Mouse (Mus musculus): Measurements from ENCODE around the gene Lpin1.
A peak's percentile ranks its signal among the peaks of the same experiment; 100 is the strongest.

Lpin1 gene

DNA sequence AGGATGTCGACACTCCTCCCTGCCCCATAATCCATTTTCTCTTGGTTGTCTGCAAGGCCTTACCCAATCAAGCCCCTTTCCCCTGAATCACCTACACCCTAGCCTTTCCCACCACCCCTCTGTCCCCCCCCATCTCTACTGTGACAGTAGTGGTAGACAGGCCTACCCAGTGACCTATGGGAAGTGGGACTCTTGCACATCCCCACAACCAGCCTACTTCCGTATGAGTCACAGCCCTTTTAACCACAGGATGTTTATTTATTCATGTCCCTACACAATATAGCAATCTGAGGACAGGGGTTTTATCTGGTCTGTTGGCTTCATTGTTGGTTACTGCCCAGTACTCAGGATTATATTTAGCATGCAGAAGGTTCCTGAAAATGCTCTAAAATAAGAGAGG lies 84.6 kb downstream of the Lpin1 start:
- peak in 1 of 2 experiments; percentile 14 for DNase-seq

DNA sequence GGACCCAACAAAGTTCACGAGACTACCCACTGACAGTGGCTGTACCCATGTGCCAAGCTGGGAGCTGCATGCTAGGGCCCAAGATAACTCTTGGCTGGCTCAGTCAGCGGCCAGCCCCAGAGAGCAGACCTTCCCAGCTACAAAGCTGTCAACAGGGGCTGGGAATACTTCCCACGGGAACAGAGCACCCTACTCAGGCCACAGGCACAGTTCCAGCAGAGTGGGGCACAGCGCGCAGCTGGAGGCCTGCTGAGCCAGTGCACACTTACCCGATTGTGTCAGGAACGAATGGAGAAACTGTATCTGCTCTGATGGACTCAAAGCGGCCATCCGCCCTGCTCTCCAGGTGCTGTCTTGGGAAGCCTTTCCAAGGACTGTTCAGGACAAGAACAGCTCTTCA lies 95.6 kb downstream of the Lpin1 start:
- no peak for DNase-seq

DNA sequence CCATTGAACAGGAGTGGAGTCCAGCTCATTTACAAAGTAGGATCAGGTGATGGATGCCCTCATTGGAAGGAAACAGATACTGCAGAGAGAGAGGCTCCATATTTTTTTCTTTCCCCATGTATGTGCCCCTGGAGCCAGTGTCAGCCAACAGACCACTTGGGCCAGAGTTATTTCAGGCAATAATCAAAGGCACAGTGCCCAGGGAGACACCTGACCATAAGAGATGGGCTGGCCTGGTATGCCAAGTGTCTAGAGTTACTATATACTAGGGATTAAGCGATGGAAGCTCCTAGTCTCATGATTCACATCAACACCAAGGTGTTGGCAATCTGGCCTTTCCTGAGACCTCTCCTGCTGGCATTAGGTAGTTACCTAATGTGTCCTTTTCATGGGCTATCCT lies 97.8 kb downstream of the Lpin1 start:
- no peak for DNase-seq

DNA sequence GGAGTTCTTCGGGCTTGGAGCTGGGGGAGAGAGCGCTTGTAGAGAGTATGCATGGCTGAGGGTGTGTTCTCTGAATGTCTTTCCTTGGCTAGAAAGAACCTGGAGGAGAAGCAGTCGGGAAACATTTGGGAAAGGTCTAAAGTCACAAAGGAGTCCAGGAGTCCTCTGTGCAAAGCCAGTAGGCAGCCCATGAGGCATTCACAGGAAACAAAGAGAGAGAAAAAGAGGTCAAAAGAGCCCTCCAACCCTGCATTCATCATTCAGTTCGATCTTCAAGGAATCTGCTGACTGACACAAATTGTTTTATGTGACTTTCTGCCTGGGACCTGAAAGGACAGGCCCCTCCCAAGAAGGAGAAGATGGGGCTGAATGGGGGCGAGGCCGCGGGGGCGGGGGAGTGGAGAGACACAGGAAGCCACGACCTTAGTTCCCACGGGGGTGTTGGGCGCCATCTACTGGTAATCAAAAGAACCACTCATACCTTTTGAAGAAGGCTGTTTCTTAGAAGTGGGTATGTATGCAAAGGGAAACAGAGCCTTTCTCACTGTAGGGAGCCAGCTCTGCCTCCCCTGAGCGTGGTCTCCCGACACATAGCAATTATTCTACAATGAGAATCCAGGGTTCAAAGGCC lies 101.5 kb downstream of the Lpin1 start:
- peak; percentile 42 to 64 for DNase-seq

DNA sequence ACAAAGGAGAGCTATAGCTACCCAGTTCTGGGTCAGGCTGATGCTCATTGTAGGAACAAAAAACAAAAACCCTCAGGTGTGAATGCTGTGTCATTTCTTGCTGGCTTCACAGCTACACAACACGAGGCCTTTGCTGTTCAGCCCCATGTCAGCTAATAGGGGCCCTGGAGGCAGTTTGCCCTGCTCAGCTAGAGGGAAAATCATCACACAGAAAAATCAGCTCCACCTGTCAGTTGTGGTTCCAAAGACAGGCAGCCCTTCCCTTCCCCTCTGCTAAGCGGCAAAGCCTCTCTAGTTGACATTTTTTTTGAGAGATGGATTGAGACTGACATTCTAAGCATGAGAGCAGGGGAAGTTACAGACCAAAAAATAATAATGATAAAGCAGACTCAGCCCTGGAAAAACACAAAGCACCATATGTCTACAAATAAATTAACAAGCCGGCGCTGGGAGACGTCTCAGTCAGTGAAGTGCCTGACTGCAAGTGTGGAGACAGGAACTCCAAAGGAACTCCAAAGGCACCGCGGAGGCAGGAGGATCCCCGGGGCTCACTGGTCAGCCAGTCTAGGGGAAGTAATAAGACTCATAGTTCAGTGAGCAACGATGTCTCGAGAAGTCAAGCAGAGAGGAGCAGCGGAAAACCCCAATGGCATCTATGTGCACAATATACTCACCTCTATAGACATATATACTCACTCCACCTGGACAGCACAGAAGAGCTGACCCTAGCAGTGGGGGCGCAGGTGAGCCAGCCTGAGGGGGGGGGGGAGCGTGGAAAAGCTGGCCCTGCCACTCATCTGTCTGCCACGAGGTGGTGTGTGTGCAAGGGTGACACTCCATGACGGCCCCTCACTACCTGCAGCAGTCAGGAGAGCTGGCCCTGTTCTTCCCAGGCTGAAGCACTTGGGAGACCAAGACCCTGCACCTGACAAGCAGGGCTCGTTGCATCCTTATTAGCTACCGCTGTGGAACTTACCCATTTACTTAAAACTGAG lies 103.7 kb downstream of the Lpin1 start:
- no peak for DNase-seq

DNA sequence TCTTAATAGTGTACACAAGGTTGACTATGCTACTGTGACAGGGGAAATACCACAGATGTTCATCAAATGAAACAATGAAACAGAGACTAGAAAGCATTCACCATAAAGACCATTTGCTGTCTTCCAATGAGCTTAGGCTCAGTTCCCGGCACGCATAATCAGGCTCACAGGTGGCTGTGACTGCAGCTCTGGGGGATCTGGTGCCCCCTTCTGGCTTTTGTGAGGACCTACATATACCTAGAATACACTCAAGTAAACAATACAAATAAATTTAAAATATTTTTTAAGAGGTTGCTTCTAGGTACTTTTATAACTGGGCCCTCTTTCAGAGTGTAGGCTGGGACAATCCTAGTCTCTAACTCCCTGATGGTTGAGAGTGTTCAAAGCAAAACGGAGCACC lies 106.5 kb downstream of the Lpin1 start:
- no peak for DNase-seq

DNA sequence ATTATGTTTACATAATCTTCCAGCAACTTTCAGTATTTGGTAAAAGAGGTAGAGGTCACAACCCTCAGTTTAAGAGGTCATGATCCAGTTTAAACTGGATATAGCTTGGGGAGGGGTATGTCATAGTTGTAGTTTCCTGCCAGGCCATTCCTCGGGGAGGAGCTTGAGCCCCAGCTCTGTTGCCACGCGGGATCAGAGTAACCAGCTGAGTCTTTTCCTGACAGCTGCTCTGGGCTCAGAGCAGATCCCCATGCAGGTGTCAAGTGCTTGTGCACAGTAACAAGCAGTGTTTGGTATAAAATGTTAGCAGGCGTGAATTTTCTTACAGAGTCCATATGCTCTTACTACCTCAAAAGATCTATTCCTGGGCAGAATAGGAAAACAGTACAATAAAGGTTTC lies 112.8 kb downstream of the Lpin1 start:
- DNase-seq: no peak

DNA sequence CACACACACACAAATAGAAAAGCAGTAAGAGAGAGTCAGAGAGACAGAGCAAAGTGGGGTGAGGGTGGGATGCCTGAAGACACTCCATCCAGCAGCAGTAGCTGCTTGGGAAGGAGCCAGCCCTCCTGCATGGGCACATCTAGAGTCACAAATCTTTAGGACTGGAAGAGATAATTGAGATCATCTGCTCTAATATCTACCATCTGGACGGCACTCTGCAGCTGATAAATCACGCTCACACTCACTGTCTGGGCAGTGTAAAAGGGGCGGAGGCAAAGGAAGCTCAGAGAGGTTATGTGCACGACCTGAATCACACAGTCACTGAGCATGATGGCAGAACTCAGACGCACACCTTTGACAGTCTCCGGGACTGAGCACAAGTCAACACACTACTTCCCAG lies 118.1 kb downstream of the Lpin1 start:
- DNase-seq: no peak

DNA sequence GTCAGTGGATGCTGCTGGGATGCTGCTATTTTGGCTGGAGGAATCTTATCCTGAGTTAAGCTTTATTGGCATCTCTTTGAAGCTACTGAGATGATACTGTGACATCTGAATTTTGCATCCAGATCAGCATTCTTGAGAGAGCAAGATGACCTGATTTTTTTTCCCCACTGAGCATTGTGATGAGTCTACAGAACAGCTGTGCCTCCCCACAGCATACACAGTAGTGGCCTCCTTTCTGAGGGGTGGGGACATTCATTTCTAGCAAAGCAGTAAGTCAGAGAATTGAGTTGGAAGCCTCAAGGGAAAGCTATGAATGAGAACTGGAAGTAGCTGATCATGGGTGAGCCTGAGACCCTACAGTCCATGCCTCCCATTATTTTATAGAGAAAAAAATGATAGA lies 121.9 kb downstream of the Lpin1 start:
- no peak for DNase-seq

DNA sequence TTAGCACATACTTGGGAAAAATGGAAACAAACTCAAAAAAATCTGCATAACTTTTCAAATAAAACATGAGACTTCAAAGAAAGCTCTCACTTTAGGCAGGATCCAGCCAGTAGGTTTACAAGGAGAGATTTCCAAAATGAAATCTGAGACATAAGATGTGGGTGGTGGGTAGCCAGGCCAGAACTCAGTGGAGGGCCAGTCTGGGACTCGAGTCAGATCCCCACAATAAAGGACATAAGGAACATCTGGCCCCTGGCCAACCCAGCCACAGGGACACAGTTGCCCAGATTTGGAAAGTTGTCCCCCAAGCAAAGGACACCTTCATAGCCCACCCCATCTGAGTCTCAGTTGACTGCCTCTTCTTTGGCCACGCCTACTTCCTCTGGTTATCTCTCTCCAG lies 123.3 kb downstream of the Lpin1 start:
- no peak for DNase-seq

Measured in lung, adult 18-20 months (tissue).